Mouse (Mus musculus) heart, embryonic 11.5 days (tissue): Measurements from ENCODE around the gene Naif1. TPM values are rescaled to one million over a fixed set of nuclear protein-coding genes. Genes with fewer than 3 reads are reported as not detected.

Experiments used
- ATAC-seq: fragments of 200-750 bp; cut with Nextera tagmentation; replicated peaks from 2 replicates; pipeline ENCODE4 v1.8.0; 2017; ENCODE audit warnings: moderate library complexity; ENCODE audit not compliant: insufficient number of reproducible peaks, low FRiP score, low TSS enrichment
- H3K27ac ChIP-seq: fragments of 300-500 bp; sonication (generic); 2 replicates; pipeline ENCODE4 v1.5.1; 2014; ENCODE audit warnings: mild to moderate bottlenecking, low read depth, low read length
- H3K27me3 ChIP-seq: fragments of 300-500 bp; sonication (generic); 2 replicates; pipeline ENCODE4 v1.6.1; 2014; ENCODE audit warnings: mild to moderate bottlenecking, low read length, mixed read lengths; ENCODE audit not compliant: control insufficient read depth, insufficient read depth
- H3K36me3 ChIP-seq: fragments of 300-500 bp; sonication (generic); 2 replicates; pipeline ENCODE4 v1.6.1; 2014; ENCODE audit warnings: mild to moderate bottlenecking, low read length, moderate library complexity, mixed read lengths; ENCODE audit not compliant: control insufficient read depth, insufficient read depth
- H3K4me1 ChIP-seq: fragments of 300-500 bp; sonication (generic); 2 replicates; pipeline ENCODE4 v1.6.1; 2014; ENCODE audit warnings: low read length; ENCODE audit not compliant: control insufficient read depth, insufficient read depth
- H3K4me2 ChIP-seq: fragments of 300-500 bp; sonication (generic); 2 replicates; pipeline ENCODE4 v1.6.1; 2014; ENCODE audit warnings: mild to moderate bottlenecking, moderate library complexity
- H3K4me3 ChIP-seq: fragments of 300-500 bp; sonication (generic); 2 replicates; pipeline ENCODE4 v1.5.1; 2014; ENCODE audit warnings: low read depth, low read length
- H3K9ac ChIP-seq: fragments of 300-500 bp; sonication (generic); 2 replicates; pipeline ENCODE4 v1.6.1; 2014; ENCODE audit warnings: mild to moderate bottlenecking, low read depth, low read length, moderate library complexity
- H3K9me3 ChIP-seq: fragments of 300-500 bp; sonication (generic); replicated peaks from 2 replicates; pipeline ENCODE4 v1.6.1; 2016; ENCODE audit warnings: low read length; ENCODE audit not compliant: control insufficient read depth
- WGBS: fragments of 180-500 bp; shearing (Covaris S2); extraction: QIAGEN DNeasy Blood & Tissue Kit; methylation state at CpG from one replicate; pipeline ENCODE4 v1.1.7; 2014; ENCODE audit not compliant: insufficient replicate concordance; 5-methylcytosine and 5-hydroxymethylcytosine counted together
- polyA plus RNA-seq: library from polyadenylated mRNA; unstranded; fragments of >200 nt; fragmentation: Nextera tagmentation; extraction: Ambion mirVana; gene quantifications from 2 replicates; pipeline ENCODE4 v1.2.1, GENCODE M21; 2014

Naif1 gene
- polyA plus RNA-seq, 1 experiment from 2014 or later = 5.1 TPM

GRCm38 (mm10) chr2:32415801-32416200, 34.5 kb upstream of the Naif1 start:
- no peak overlapping the region for H3K4me2 ChIP-seq
- H3K27ac ChIP-seq = no peak overlapping the region
- ATAC-seq = no peak
- H3K27me3 ChIP-seq = no peaks in the 10 kb centered on the region
- 90% methylated on average over 12 of the region's 12 CpGs for WGBS
- peaks cover 33% of the 10 kb centered on the region for H3K36me3 ChIP-seq
- no peak overlapping the region for H3K9ac ChIP-seq
- no peaks in the 10 kb centered on the region for H3K9me3 ChIP-seq
- H3K4me3 ChIP-seq = no peak overlapping the region
- H3K4me1 ChIP-seq = no peaks in the 10 kb centered on the region

- Histone ChIP-seq H3K9ac (no peak overlapping the region), H3K4me1 (no peaks in the 10 kb centered on the region; the same call in 1 of the 2 replicates), H3K36me3 (peaks cover 37% of the 10 kb centered on the region), H3K9me3 (no peaks in the 10 kb centered on the region), H3K27me3 (no peaks in the 10 kb centered on the region), H3K4me3 (no peak overlapping the region), H3K27ac (no peak overlapping the region), H3K4me2 (no peak overlapping the region)
- no peak for ATAC-seq
- 77% methylated on average over 2 of the region's 2 CpGs for WGBS
These were observed 33.7 kb upstream of the Naif1 start for GRCm38 (mm10) chr2:32416556-32416955.

GRCm38 (mm10) chr2:32417486-32417885, 32.8 kb upstream of the Naif1 start:
- Histone ChIP-seq H3K9me3 (no peaks in the 10 kb centered on the region), H3K4me1 (peaks cover 4% of the 10 kb centered on the region), H3K36me3 (peaks cover 37% of the 10 kb centered on the region), H3K4me3 (no peak overlapping the region), H3K27ac (no peak overlapping the region), H3K9ac (no peak overlapping the region), H3K4me2 (no peak overlapping the region), H3K27me3 (no peaks in the 10 kb centered on the region)
- no peak for ATAC-seq
- 87% methylated on average over 8 of the region's 8 CpGs for WGBS

GRCm38 (mm10) chr2:32418430-32419151, 31.7 kb upstream of the Naif1 start:
- ATAC-seq = no peak
- peaks cover 37% of the 10 kb centered on the region for H3K36me3 ChIP-seq

GRCm38 (mm10) chr2:32419359-32419758, 30.9 kb upstream of the Naif1 start:
- Histone ChIP-seq H3K36me3 (peaks cover 37% of the 10 kb centered on the region), H3K27ac (no peak overlapping the region)

More at GRCm38 (mm10) chr2:32418430-32419151, 31.7 kb upstream of the Naif1 start:
- no peak overlapping the region for H3K9ac ChIP-seq
- H3K4me1 ChIP-seq = peaks cover 15% of the 10 kb centered on the region
- no peak overlapping the region for H3K4me2 ChIP-seq
- no peak overlapping the region for H3K4me3 ChIP-seq
- no peak overlapping the region for H3K27ac ChIP-seq
- H3K27me3 ChIP-seq = no peaks in the 10 kb centered on the region
- 84% methylated on average over 12 of the region's 12 CpGs for WGBS
- H3K9me3 ChIP-seq = no peaks in the 10 kb centered on the region

GRCm38 (mm10) chr2:32420066-32420608, 30.1 kb upstream of the Naif1 start:
- Histone ChIP-seq H3K36me3 (peaks cover 36% of the 10 kb centered on the region), H3K9me3 (no peaks in the 10 kb centered on the region), H3K27ac (no peak overlapping the region), H3K27me3 (no peaks in the 10 kb centered on the region), H3K4me2 (no peak overlapping the region), H3K4me1 (peaks cover 27% of the 10 kb centered on the region), H3K9ac (no peak overlapping the region), H3K4me3 (no peak overlapping the region)
- WGBS = 93% methylated on average over 12 of the region's 12 CpGs
- ATAC-seq = no peak

More at GRCm38 (mm10) chr2:32419359-32419758, 30.9 kb upstream of the Naif1 start:
- no peak overlapping the region for H3K4me3 ChIP-seq
- no peaks in the 10 kb centered on the region for H3K9me3 ChIP-seq
- no peak overlapping the region for H3K9ac ChIP-seq
- no peak overlapping the region for H3K4me2 ChIP-seq
- no peaks in the 10 kb centered on the region for H3K27me3 ChIP-seq
- WGBS = 81% methylated on average over 3 of the region's 3 CpGs
- H3K4me1 ChIP-seq = peaks cover 20% of the 10 kb centered on the region
- no peak for ATAC-seq

GRCm38 (mm10) chr2:32420647-32421046, 29.6 kb upstream of the Naif1 start:
- H3K27ac ChIP-seq = no peak overlapping the region
- peaks cover 27% of the 10 kb centered on the region for H3K4me1 ChIP-seq
- H3K27me3 ChIP-seq = no peaks in the 10 kb centered on the region
- H3K36me3 ChIP-seq = peaks cover 33% of the 10 kb centered on the region
- no peak overlapping the region for H3K4me2 ChIP-seq
- H3K4me3 ChIP-seq = no peak overlapping the region
- ATAC-seq = no peak
- WGBS = 82% methylated on average over 6 of the region's 6 CpGs
- H3K9ac ChIP-seq = no peak overlapping the region
- H3K9me3 ChIP-seq = no peaks in the 10 kb centered on the region

GRCm38 (mm10) chr2:32421851-32422251, 28.4 kb upstream of the Naif1 start:
- no peak overlapping the region for H3K4me3 ChIP-seq
- no peaks in the 10 kb centered on the region for H3K9me3 ChIP-seq
- H3K4me1 ChIP-seq = peaks cover 27% of the 10 kb centered on the region
- no peak for ATAC-seq
- peaks cover 21% of the 10 kb centered on the region for H3K36me3 ChIP-seq
- H3K4me2 ChIP-seq = no peak overlapping the region
- no peak overlapping the region for H3K27ac ChIP-seq
- 88% methylated on average over 6 of the region's 6 CpGs for WGBS
- no peaks in the 10 kb centered on the region for H3K27me3 ChIP-seq
- no peak overlapping the region for H3K9ac ChIP-seq
